Mouse (Mus musculus): Measurements from ENCODE around the gene Actn2. TPM values are rescaled to one million over a fixed set of nuclear protein-coding genes. Genes with fewer than 3 reads are reported as not detected.
A peak's percentile ranks its signal among the peaks of the same experiment; 100 is the strongest.

Actn2 gene
- polyA plus RNA-seq, 1 experiment from 2014 or later = 1.7 TPM

- peak overlapping the region; percentile 66 for H3K4me3 ChIP-seq (ENCODE audit: low read length)
- H3K4me2 ChIP-seq (replicated peaks; ENCODE audit: low read depth, low read length) = peak overlapping the region; percentile 69
- H3K9me3 ChIP-seq (ENCODE audit: control insufficient read depth, low read length) = no peaks in the 10 kb centered on the region
- peak overlapping the region; percentile 71; the same call in 1 of the 2 replicates for H3K9ac ChIP-seq (ENCODE audit: low read depth, low read length)
- peaks cover 10% of the 10 kb centered on the region; the same call in 1 of the 2 replicates for H3K36me3 ChIP-seq (ENCODE audit: control insufficient read depth, insufficient read depth, low read length)
- no peak for ATAC-seq (ENCODE audit: low FRiP score, low TSS enrichment)
- 13% methylated on average over 10 of the region's 10 CpGs for WGBS
- H3K27me3 ChIP-seq (ENCODE audit: control insufficient read depth, insufficient read depth, low read length) = no peaks in the 10 kb centered on the region
- H3K4me1 ChIP-seq (ENCODE audit: control insufficient read depth, insufficient read depth, low read length) = peaks cover 8% of the 10 kb centered on the region; the same call in 1 of the 2 replicates
- peak overlapping the region; percentile 93; the same call in 1 of the 2 replicates for H3K27ac ChIP-seq (ENCODE audit: low read depth, low read length)
Observed at GRCm38 (mm10) chr13:12256871-12257390, 83.6 kb downstream of the Actn2 start.

DNA sequence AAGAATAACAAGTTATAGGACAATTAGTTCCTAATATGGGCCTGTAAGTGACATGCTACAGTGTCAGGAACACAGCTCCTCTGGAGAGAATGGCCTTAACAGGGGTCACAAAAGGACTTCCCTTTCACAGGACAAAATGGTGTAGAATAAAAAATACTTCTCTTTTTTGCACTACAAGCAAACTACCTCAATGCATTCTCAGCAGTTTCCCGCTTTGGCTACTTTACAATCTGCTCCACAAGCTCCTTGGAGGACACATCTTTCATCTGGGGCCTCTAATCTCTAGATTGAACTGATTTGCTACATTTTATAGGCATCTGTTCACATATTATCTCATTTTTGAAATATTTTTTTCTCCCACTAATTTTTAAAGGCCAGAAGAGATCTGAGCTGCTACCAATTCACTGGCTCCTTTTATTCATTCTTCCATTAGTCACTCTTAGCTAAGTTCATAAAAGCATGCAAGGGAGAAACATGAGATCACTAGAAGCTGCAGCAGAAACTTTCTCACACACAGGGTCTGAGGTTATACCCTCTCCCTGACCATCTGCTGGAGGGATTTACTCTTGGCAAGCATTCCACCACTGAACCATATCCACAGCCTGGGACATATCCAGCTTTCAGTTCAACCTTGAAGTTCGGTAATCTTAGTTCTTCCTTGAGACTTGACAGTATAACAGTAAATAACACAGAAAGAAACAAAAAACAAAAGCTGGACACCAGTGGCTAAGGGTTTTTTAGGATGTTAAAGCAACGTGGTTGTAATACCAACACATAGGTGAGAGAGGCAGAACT is 84.5 kb downstream of the Actn2 start:
- H3K36me3 ChIP-seq (ENCODE audit: control insufficient read depth, insufficient read depth, low read length) = peaks cover 10% of the 10 kb centered on the region; the same call in 1 of the 2 replicates
- H3K4me2 ChIP-seq (replicated peaks; ENCODE audit: low read depth, low read length) = peak overlapping the region; percentile 69
- H3K4me3 ChIP-seq (ENCODE audit: low read length) = peak overlapping the region; percentile 66
- no peaks in the 10 kb centered on the region for H3K9me3 ChIP-seq (ENCODE audit: control insufficient read depth, low read length)
- no peak for ATAC-seq (ENCODE audit: low FRiP score, low TSS enrichment)
- H3K4me1 ChIP-seq (ENCODE audit: control insufficient read depth, insufficient read depth, low read length) = peaks cover 8% of the 10 kb centered on the region; the same call in 1 of the 2 replicates
- no peak overlapping the region; the same call in 1 of the 2 replicates for H3K9ac ChIP-seq (ENCODE audit: low read depth, low read length)
- WGBS = 70% methylated on average over 3 of the region's 3 CpGs
- H3K27me3 ChIP-seq (ENCODE audit: control insufficient read depth, insufficient read depth, low read length) = no peaks in the 10 kb centered on the region
- no peak overlapping the region for H3K27ac ChIP-seq (ENCODE audit: low read depth, low read length)

- no peak overlapping the region for H3K4me2 ChIP-seq (replicated peaks; ENCODE audit: low read depth, low read length)
- ATAC-seq (ENCODE audit: low FRiP score, low TSS enrichment) = no peak
- no peak overlapping the region for H3K4me3 ChIP-seq (ENCODE audit: low read length)
- WGBS = over 99% methylated on average over 3 of the region's 3 CpGs
- H3K9ac ChIP-seq (ENCODE audit: low read depth, low read length) = no peak overlapping the region
- H3K4me1 ChIP-seq (ENCODE audit: control insufficient read depth, insufficient read depth, low read length) = no peaks in the 10 kb centered on the region
- H3K36me3 ChIP-seq (ENCODE audit: control insufficient read depth, insufficient read depth, low read length) = peaks cover 36% of the 10 kb centered on the region
- no peaks in the 10 kb centered on the region for H3K9me3 ChIP-seq (ENCODE audit: control insufficient read depth, low read length)
- H3K27ac ChIP-seq (ENCODE audit: low read depth, low read length) = no peak overlapping the region
- no peaks in the 10 kb centered on the region for H3K27me3 ChIP-seq (ENCODE audit: control insufficient read depth, insufficient read depth, low read length)
Observed at GRCm38 (mm10) chr13:12250496-12250895, 90.1 kb downstream of the Actn2 start.

DNA sequence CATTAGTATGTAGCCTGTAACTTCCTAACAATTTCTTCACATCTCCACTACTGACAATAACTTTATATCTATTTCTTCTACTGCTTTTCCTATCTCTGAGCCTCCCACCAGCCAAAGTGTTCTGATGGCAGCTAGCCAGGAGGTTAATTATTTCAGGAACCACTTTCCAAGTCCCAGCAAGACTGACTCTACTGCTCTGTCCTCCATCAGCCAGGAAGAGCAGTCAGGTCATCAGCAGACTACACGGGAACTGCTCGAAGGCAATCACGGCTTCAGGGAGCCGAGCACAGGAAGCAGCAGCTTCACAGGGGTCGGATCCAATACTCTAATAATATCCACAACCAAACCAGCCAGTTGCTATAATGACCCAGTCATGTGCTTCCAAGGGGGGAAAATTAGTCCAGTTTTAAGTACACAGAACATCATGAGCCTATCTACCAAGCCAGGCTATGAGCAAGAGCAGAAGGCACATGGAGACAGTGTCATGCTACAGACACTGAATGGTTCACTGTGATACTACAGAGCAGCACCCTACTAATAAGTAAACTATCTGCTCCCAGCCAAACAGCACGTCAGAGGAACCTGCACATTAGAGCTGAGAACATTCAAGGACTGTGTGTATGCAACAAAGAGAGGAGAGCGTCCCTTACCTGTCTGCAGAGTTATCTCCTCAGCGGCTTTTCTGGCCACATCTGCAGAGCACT is 91.2 kb downstream of the Actn2 start:
- ATAC-seq (ENCODE audit: low FRiP score, low TSS enrichment) = no peak
- H3K4me1 ChIP-seq (ENCODE audit: control insufficient read depth, insufficient read depth, low read length) = no peaks in the 10 kb centered on the region
- no peak overlapping the region for H3K4me2 ChIP-seq (replicated peaks; ENCODE audit: low read depth, low read length)
- peaks cover 40% of the 10 kb centered on the region for H3K36me3 ChIP-seq (ENCODE audit: control insufficient read depth, insufficient read depth, low read length)
- no peaks in the 10 kb centered on the region for H3K27me3 ChIP-seq (ENCODE audit: control insufficient read depth, insufficient read depth, low read length)
- WGBS = 83% methylated on average over 8 of the region's 8 CpGs
- no peaks in the 10 kb centered on the region for H3K9me3 ChIP-seq (ENCODE audit: control insufficient read depth, low read length)
- no peak overlapping the region for H3K4me3 ChIP-seq (ENCODE audit: low read length)
- H3K27ac ChIP-seq (ENCODE audit: low read depth, low read length) = no peak overlapping the region
- no peak overlapping the region for H3K9ac ChIP-seq (ENCODE audit: low read depth, low read length)

GRCm38 (mm10) chr13:12245938-12246337 is 94.6 kb downstream of the Actn2 start:
- H3K36me3 ChIP-seq (ENCODE audit: control insufficient read depth, insufficient read depth, low read length) = peaks cover 54% of the 10 kb centered on the region
- no peak overlapping the region for H3K9ac ChIP-seq (ENCODE audit: low read depth, low read length)
- no peak overlapping the region for H3K4me3 ChIP-seq (ENCODE audit: low read length)
- H3K4me2 ChIP-seq (replicated peaks; ENCODE audit: low read depth, low read length) = no peak overlapping the region
- ATAC-seq (ENCODE audit: low FRiP score, low TSS enrichment) = no peak
- H3K9me3 ChIP-seq (ENCODE audit: control insufficient read depth, low read length) = no peaks in the 10 kb centered on the region
- no peaks in the 10 kb centered on the region for H3K27me3 ChIP-seq (ENCODE audit: control insufficient read depth, insufficient read depth, low read length)
- 92% methylated on average over 2 of the region's 2 CpGs for WGBS
- no peaks in the 10 kb centered on the region for H3K4me1 ChIP-seq (ENCODE audit: control insufficient read depth, insufficient read depth, low read length)
- H3K27ac ChIP-seq (ENCODE audit: low read depth, low read length) = no peak overlapping the region

DNA sequence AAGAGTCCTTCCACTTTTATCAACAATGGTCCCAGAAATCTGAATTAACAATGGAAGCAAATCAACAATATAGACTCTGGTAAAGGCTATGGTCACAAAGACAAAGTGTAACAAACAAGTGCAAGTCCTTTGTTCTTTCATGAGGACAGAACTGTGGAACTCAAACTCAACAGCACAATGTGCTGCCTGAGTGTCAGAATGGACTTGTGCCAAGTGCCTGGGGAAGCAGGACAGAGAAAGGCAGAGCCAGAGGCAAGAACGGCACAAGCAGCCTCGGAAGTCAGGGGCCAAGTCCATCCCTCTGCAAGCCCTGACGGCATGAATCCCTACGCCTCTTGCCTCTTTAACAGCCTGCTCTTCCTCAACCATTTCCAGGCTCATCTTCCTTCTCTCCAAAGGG is 96.6 kb downstream of the Actn2 start:
- Histone ChIP-seq H3K27ac (ENCODE audit: low read depth, low read length) (no peak overlapping the region), H3K9ac (ENCODE audit: low read depth, low read length) (no peak overlapping the region), H3K27me3 (ENCODE audit: control insufficient read depth, insufficient read depth, low read length) (no peaks in the 10 kb centered on the region), H3K4me1 (ENCODE audit: control insufficient read depth, insufficient read depth, low read length) (no peaks in the 10 kb centered on the region), H3K9me3 (ENCODE audit: control insufficient read depth, low read length) (no peaks in the 10 kb centered on the region), H3K4me2 (replicated peaks; ENCODE audit: low read depth, low read length) (no peak overlapping the region), H3K36me3 (ENCODE audit: control insufficient read depth, insufficient read depth, low read length) (peaks cover 53% of the 10 kb centered on the region), H3K4me3 (ENCODE audit: low read length) (no peak overlapping the region)
- ATAC-seq (ENCODE audit: low FRiP score, low TSS enrichment) = no peak
- WGBS = 91% methylated on average over 4 of the region's 4 CpGs

DNA sequence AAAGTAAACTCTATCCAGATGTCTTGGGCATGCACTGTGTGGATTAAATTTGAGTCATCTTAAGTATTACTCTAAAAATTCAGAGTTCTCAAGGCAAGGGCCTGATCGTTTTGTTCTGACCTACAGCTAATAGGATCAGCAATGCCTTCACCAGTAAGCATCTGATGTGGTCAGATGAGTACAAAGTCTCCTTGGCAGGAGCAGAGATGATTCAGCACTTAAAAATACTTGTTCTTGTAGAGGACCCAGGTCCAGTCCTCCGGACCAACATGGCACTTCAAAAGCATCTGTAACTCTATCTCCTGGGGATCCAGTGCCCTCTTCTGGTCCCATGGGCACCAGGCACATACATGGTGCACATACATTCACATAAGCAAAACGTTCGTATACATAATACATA is 108.4 kb downstream of the Actn2 start:
- Histone ChIP-seq H3K9ac (ENCODE audit: low read depth, low read length) (no peak overlapping the region), H3K9me3 (ENCODE audit: control insufficient read depth, low read length) (no peaks in the 10 kb centered on the region), H3K36me3 (ENCODE audit: control insufficient read depth, insufficient read depth, low read length) (peaks cover 51% of the 10 kb centered on the region), H3K4me1 (ENCODE audit: control insufficient read depth, insufficient read depth, low read length) (no peaks in the 10 kb centered on the region), H3K4me3 (ENCODE audit: low read length) (no peak overlapping the region), H3K27me3 (ENCODE audit: control insufficient read depth, insufficient read depth, low read length) (no peaks in the 10 kb centered on the region), H3K27ac (ENCODE audit: low read depth, low read length) (no peak overlapping the region), H3K4me2 (replicated peaks; ENCODE audit: low read depth, low read length) (no peak overlapping the region)
- 91% methylated on average over 4 of the region's 4 CpGs for WGBS
- ATAC-seq (ENCODE audit: low FRiP score, low TSS enrichment) = no peak

DNA sequence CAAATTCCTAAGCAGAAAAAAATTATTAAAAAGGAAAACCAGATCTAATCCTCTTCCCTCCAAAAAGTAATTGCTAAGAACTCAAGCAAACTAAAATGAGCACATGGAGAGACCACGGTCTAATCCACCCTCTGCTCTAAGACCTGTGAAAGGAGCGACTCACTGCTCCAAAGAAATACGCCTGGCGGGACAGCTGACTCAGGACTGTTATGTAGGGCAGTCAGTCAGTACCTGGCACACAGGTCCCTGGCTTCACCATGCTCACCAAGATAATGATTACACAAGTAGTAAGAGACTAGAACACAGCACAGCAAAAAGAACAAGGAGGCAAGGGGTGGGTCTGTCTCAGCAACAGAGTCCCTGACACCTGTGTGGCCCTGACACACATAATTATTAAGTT is 112.3 kb downstream of the Actn2 start:
- H3K36me3 ChIP-seq (ENCODE audit: control insufficient read depth, insufficient read depth, low read length) = peaks cover 66% of the 10 kb centered on the region
- ATAC-seq (ENCODE audit: low FRiP score, low TSS enrichment) = no peak
- no peak overlapping the region for H3K4me3 ChIP-seq (ENCODE audit: low read length)
- H3K4me2 ChIP-seq (replicated peaks; ENCODE audit: low read depth, low read length) = no peak overlapping the region
- H3K9ac ChIP-seq (ENCODE audit: low read depth, low read length) = no peak overlapping the region
- H3K27ac ChIP-seq (ENCODE audit: low read depth, low read length) = no peak overlapping the region
- 88% methylated on average over 4 of the region's 4 CpGs for WGBS
- no peaks in the 10 kb centered on the region for H3K27me3 ChIP-seq (ENCODE audit: control insufficient read depth, insufficient read depth, low read length)
- no peaks in the 10 kb centered on the region for H3K9me3 ChIP-seq (ENCODE audit: control insufficient read depth, low read length)
- H3K4me1 ChIP-seq (ENCODE audit: control insufficient read depth, insufficient read depth, low read length) = no peaks in the 10 kb centered on the region

DNA sequence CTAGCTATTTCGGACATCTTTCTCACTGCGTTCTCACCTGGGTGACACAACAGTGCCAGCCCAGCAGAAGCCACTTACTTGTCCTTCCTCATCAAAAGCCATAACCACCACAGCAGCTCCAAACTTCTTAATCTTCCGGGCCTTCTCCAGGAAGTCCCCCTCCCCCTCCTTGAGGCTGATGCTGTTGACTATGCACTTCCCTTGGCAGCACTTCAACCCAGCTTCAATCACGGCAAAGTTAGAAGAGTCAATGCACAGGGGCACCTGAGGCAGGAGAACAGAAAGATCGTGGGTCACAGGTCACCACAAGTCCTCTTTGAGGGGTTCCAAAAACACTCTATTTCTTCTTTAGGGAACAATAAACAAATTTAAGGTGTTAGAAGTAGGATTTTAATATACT is 113.0 kb downstream of the Actn2 start:
- Histone ChIP-seq H3K36me3 (ENCODE audit: control insufficient read depth, insufficient read depth, low read length) (peaks cover 66% of the 10 kb centered on the region), H3K4me1 (ENCODE audit: control insufficient read depth, insufficient read depth, low read length) (no peaks in the 10 kb centered on the region), H3K4me2 (replicated peaks; ENCODE audit: low read depth, low read length) (no peak overlapping the region), H3K27ac (ENCODE audit: low read depth, low read length) (no peak overlapping the region), H3K9ac (ENCODE audit: low read depth, low read length) (no peak overlapping the region), H3K4me3 (ENCODE audit: low read length) (no peak overlapping the region), H3K27me3 (ENCODE audit: control insufficient read depth, insufficient read depth, low read length) (no peaks in the 10 kb centered on the region), H3K9me3 (ENCODE audit: control insufficient read depth, low read length) (no peaks in the 10 kb centered on the region)
- 80% methylated on average over 5 of the region's 5 CpGs for WGBS
- no peak for ATAC-seq (ENCODE audit: low FRiP score, low TSS enrichment)

Measured in kidney, embryonic 14.5 days (tissue).